Mouse (Mus musculus) fat pad, adult 2 months (tissue): ENCODE results near the gene Zkscan17.
A peak's percentile ranks its signal among the peaks of the same experiment; 100 is the strongest.

Experiments
- DNase-seq: peaks from one replicate; pipeline ENCODE4 v3.0.0-alpha.2; 2011; ENCODE audit warnings: low read depth, low spot score; ENCODE audit errors: extremely low read depth

Gene Zkscan17

GRCm38 (mm10) chr11:59460459-59460858, 66.1 kb downstream of the Zkscan17 start:
- no peak for DNase-seq

- DNase-seq = peak; percentile 99
Observed at GRCm38 (mm10) chr11:59458973-59459372, 67.6 kb downstream of the Zkscan17 start.

DNA sequence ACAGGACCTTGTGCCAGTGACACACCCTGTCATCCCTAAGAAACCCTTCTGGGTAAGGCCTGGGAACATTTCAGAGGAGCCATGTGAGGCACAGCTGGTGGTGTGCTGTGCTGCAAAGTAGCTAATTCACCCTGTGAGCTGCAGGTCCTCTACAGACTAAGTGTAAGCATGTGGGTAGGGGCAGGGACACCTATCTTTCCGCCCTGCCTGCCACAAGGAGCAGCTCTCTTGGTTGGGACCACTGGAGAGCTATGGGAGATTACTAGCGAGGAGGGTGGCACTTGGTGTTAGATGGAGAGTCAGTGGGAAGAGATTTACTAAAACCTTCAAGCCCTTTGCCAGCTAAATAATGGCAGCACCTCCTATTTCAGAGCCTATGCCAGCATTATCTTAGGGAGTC, 69.7 kb downstream of the Zkscan17 start:
- no peak for DNase-seq

DNA sequence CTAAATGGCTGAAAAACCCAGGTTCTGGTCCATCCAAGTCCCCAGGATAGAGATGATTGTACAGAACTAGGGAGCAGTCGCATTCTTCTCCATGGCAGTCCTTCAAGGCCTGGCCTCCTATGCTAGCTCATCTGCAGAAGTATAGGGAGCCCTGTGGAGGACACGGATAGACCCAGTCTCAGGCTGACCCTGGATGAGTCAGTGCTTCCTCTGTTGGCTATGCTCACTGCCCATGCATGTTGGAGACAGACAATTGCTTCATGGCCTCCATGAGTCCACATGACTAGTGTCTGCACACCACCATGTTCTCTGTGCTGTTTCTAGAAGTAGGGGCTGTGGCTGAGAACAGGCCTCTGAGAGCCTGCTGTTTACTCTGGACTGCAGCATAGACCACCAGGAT, 70.2 kb downstream of the Zkscan17 start:
- no peak for DNase-seq

DNA sequence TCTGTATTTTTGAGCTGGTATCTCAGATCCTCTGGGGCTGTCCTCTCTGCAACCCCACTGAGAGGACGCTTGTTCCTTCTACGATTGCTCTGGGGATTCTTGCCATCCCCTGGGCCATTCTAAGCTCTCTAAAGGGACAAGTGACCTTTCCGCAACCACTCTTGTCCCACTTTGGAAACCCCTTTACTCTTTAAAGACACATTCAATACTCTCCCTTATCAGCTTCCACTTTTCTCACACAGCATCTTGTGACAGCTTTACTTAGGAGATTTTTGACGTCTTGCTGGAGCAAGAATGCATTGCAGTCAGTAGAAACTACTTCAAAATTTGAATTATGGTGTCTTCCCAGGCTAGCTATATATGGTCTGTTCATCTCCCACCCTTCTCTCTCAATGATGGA, 75.5 kb downstream of the Zkscan17 start, which contains the start of gene Snap47:
TSS of gene Snap47 (minus strand) at position 101 of the 400 bp plus-strand sequence.
- DNase-seq = no peak

DNA sequence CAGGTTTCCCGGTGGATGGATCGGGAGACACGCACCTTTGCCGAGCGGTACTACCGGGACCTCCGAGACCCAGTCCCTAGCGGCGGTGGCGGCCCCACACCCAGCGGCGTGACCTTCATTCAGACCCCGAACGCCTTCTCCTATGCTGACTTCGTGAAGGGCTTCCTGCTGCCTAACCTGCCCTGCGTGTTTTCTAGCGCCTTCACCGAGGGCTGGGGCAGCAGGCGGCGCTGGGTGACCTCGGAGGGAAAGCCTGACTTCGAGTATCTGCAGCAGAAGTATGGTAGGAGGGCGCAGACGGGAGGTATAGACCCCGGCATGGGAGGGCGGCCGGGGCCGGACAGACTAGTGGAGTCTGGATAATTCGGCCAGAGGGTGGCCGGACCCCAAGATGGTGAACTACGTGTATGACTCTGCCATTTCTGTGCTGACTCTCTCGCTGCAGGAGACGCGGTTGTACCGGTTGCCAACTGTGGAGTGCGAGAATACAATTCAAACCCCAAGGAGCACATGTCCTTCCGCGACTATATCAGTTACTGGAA, 76.2 kb downstream of the Zkscan17 start:
- DNase-seq = no peak

DNA sequence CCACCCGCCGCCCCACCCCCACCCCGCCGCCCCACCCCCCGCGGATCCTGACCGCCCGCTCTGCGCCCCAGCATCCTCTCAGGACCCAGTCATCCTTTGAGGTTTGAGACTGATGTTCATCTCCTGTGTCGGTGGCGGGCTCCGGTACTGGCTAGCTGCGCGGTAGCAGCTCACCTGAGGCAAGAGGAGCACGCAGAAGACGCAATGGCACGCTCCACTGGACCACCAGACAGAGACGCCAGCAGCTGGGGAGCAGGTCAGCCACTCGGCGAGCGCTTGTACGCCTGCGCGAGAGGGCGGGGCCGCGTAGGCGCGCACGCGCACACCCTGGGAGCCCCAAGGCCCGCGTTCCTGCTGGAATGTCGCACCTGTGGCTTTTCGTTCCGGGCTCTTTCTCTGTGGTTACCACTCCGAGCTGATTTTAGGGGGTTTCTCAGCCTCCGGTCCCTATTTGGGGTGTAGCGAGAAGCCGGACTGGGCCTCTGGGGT, 76.8 kb downstream of the Zkscan17 start, which contains the start of gene Jmjd4:
TSS of gene Jmjd4 (plus strand) at position 305 of the 489 bp plus-strand sequence.
- DNase-seq = no peak

DNA sequence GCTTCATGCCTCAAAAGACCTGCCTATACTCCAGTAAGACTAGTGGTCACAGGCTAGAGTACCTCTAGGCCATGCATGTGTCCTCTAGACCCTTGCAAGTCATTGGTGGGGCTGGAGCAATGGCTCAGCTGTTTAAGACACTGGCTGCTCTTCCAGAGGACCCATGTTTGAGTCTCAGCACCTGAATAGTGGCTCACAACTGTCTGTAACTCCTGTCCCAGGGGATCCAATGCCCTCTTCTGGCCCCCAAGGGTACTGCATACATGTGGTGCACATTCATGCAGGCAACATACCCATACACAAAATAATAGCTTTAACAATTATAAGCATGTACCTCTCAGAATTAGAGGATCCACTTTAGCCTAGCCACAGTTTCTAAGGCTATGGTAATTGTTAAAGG, 83.4 kb downstream of the Zkscan17 start:
- DNase-seq = no peak

GRCm38 (mm10) chr11:59437954-59438353, 88.6 kb downstream of the Zkscan17 start:
- DNase-seq = no peak
